Mouse (Mus musculus) olfactory bulb, adult 2 months (tissue): ENCODE results near the gene Slc35g2.

Experiments
- CTCF ChIP-seq: fragments of 200-500 bp; IDR thresholded peaks from 2 replicates; pipeline ENCODE4 v1.5.1; 2012; ENCODE audit warnings: low read depth, mild to moderate bottlenecking, low read length, moderate library complexity; ENCODE audit not compliant: insufficient read depth
- POLR2A ChIP-seq: fragments of 200-500 bp; IDR thresholded peaks from 2 replicates; pipeline ENCODE4 v1.6.1; 2012; ENCODE audit warnings: mild to moderate bottlenecking, low read depth, low read length, moderate library complexity; ENCODE audit not compliant: insufficient read depth

DNA sequence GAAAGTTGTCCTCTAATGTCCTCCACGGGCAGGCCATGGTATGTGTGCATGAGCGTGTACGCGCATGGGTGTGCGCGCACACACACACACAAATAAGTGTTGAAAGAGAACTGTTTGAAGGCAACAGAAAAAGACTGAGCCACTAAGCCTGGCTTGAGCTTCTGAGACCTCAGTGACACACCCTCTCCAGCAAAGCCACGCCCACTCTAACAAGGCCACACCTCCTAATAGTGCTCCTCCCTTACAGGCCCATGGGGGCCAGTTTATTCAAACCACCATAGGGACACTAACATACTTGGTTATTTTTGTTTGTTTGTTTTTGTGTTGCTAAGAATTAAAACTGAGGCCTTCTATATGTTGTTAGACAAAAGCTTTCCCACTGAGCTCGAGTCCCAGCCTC lies 25.4 kb upstream of the Slc35g2 start:
- TF ChIP-seq CTCF (no peak), POLR2A (no peak)
